Mouse (Mus musculus): ENCODE measurements around the gene E330021D16Rik.

GRCm38 (mm10) chr6:136455696-136456095, 40.3 kb upstream of the E330021D16Rik start:
- TF ChIP-seq POLR2A (IDR thresholded peaks at IDR 0.05; ENCODE audit: borderline replicate concordance, extremely low read depth, insufficient read depth, insufficient read length, poor library complexity, severe bottlenecking) (no peak), CTCF (IDR thresholded peaks at IDR 0.05; ENCODE audit: borderline replicate concordance, extremely low read depth, insufficient read depth, insufficient read length) (no peak)

Data from brain, embryonic 14.5 days (tissue).